21 mouse cellular contexts compared by ENCODE assay signal in genomic region chr3:117679189-117679588, GRCm38 (mm10).
DNase-seq lines count a peak whose midpoint lies in the region; ATAC-seq lines count a peak whose summit lies in the region.
"Had no signal": no experiment of that assay in that cellular context is flagged by ENCODE, and none has a peak within 500 bp of the region (broad histone marks: within the 10 kb centered on the region; RNA-seq: fewer than 3 reads in every experiment).

No protein-coding gene starts in this region.

- no peak for DNase-seq in frontal cortex, postnatal 10 days (ENCODE audit: low spot score in 2 of 2)
- peak; percentile 15 for DNase-seq in right cerebral cortex, adult 18-20 months
- DNase-seq in right cerebral cortex, adult 2 months (ENCODE audit: low spot score in 2 of 2), result no peak
- peak; percentile 68 for DNase-seq in brain, adult 2 months (ENCODE audit: low read depth, low spot score)
- DNase-seq in telencephalon, adult 2 months (ENCODE audit: low read depth, low spot score), result peak; percentile 31
- no peak for DNase-seq in yolk sac, embryonic 10.5 days (ENCODE audit: low spot score)
- no peak for DNase-seq in cerebellum, adult 9-10 months
- DNase-seq: adrenal gland, adult 2 months; adrenal gland, adult 8-10 months; adrenal gland, postnatal 10 days; adrenal gland, postnatal 14 days; adrenal gland, postnatal 25 days; adrenal gland, postnatal 36 days; B cell, adult 2 months; cerebellum, adult 11 months; cerebellum, adult 11-12 months; cerebellum, adult 18-20 months had no signal

- peak; percentile 64 for ATAC-seq in frontal cortex, adult (ENCODE audit: low TSS enrichment)
- ATAC-seq: activated CD4-positive, CD25-positive, alpha-beta regulatory T cell, adult 4 months; CD4-positive, CD25-positive, alpha-beta regulatory T cell, adult 4 months; Patski had no signal

Comparison
In these comparisons a context has a peak if more than half of its experiments do, and no peak if none do; other contexts are left out.
1. DNase-seq: peak in right cerebral cortex, adult 18-20 months (single experiment), brain, adult 2 months (single experiment) and telencephalon, adult 2 months (single experiment); none in frontal cortex, postnatal 10 days (0 of 2), right cerebral cortex, adult 2 months (0 of 2), yolk sac, embryonic 10.5 days (single experiment) and cerebellum, adult 9-10 months (single experiment).